Mouse (Mus musculus): ENCODE results near the gene Ilkap.

GRCm38 (mm10) chr1:91390369-91390768, 8.2 kb downstream of the Ilkap start:
- TF ChIP-seq CTCF (conservative IDR thresholded peaks at IDR 0.05; ENCODE audit: low read length) (no peak), POU5F1 (IDR thresholded peaks at IDR 0.05; ENCODE audit: borderline replicate concordance, low read length) (no peak)

All from E14TG2a.4 (cell line).